Mouse (Mus musculus) gastrocnemius, postnatal 4 days (tissue): ENCODE results near the gene Myh15. TPM values are rescaled to one million over a fixed set of nuclear protein-coding genes. Genes with fewer than 3 reads are reported as not detected.
"Not testable (repeated sequence)": the region's sequence is repeated elsewhere in the genome, so short reads cannot be mapped to it uniquely, and the experiment has no call there.

Experiments used
- DNase-seq, 2 experiments: peaks; one replicate each; pipeline ENCODE4 v3.0.0; 2021 to 2022; ENCODE audit warnings: low spot score in 2 of 2, mixed read lengths in 2 of 2
- long read RNA-seq, 2 experiments: library from polyadenylated mRNA; stranded (forward); transcript quantifications; one replicate each; pipeline ENCODE4 v2.0.0; 2021
- total RNA-seq, 2 experiments: library from RNA; stranded (reverse); gene quantifications; 2 replicates each; pipeline ENCODE4 v1.2.3; 2021

Myh15 gene
- not detected for total RNA-seq
- long read RNA-seq, experiment 1: 0 reads
- long read RNA-seq, experiment 2: 0 reads

GRCm38 (mm10) chr16:49057186-49057585, at the start of gene Myh15:
Myh15 (plus strand) TSS chr16:49057486.
- no peak for DNase-seq

- no peak for DNase-seq
Measured at GRCm38 (mm10) chr16:49016620-49017332, 40.5 kb upstream of the Myh15 start.

- DNase-seq: no peak
Measured at GRCm38 (mm10) chr16:49035852-49036251, 21.4 kb upstream of the Myh15 start.

- no peak for DNase-seq
Measured at GRCm38 (mm10) chr16:49037771-49038170, 19.5 kb upstream of the Myh15 start.

- no peak for DNase-seq
Measured at GRCm38 (mm10) chr16:49040554-49041221, 16.6 kb upstream of the Myh15 start.

- no peak for DNase-seq
Measured at GRCm38 (mm10) chr16:49049214-49049613, 8.1 kb upstream of the Myh15 start.

GRCm38 (mm10) chr16:49069256-49069963, 12.1 kb downstream of the Myh15 start:
- DNase-seq: no peak

GRCm38 (mm10) chr16:49071316-49071715, 14.0 kb downstream of the Myh15 start:
- DNase-seq: no peak

GRCm38 (mm10) chr16:49128015-49128414, 70.7 kb downstream of the Myh15 start:
- no peak for DNase-seq

GRCm38 (mm10) chr16:49156193-49156592, 98.9 kb downstream of the Myh15 start:
- no peak for DNase-seq

GRCm38 (mm10) chr16:49164349-49165137, 107.3 kb downstream of the Myh15 start:
- peak; percentile 48 to 62 for DNase-seq

- DNase-seq: no peak
Measured at GRCm38 (mm10) chr16:49165728-49166127, 108.4 kb downstream of the Myh15 start.

GRCm38 (mm10) chr16:49167325-49167724, 110.0 kb downstream of the Myh15 start:
- no peak for DNase-seq

GRCm38 (mm10) chr16:49175077-49175476, 117.8 kb downstream of the Myh15 start:
- no peak for DNase-seq

GRCm38 (mm10) chr16:49175729-49176395, 118.6 kb downstream of the Myh15 start:
- no peak for DNase-seq

- DNase-seq: no peak
Measured at GRCm38 (mm10) chr16:49193521-49193920, 136.2 kb downstream of the Myh15 start.

GRCm38 (mm10) chr16:49193986-49194385, 136.7 kb downstream of the Myh15 start:
- DNase-seq: no peak

- DNase-seq: no peak
Measured at GRCm38 (mm10) chr16:49196290-49196689, 139.0 kb downstream of the Myh15 start.

- DNase-seq: no peak
Measured at GRCm38 (mm10) chr16:49197951-49198350, 140.7 kb downstream of the Myh15 start.

GRCm38 (mm10) chr16:49223733-49224132, 166.4 kb downstream of the Myh15 start:
- no peak for DNase-seq

GRCm38 (mm10) chr16:49243517-49243916, 186.2 kb downstream of the Myh15 start:
- not testable (repeated sequence) for DNase-seq
